Mouse (Mus musculus): ENCODE measurements around the gene Slc15a2.

DNA sequence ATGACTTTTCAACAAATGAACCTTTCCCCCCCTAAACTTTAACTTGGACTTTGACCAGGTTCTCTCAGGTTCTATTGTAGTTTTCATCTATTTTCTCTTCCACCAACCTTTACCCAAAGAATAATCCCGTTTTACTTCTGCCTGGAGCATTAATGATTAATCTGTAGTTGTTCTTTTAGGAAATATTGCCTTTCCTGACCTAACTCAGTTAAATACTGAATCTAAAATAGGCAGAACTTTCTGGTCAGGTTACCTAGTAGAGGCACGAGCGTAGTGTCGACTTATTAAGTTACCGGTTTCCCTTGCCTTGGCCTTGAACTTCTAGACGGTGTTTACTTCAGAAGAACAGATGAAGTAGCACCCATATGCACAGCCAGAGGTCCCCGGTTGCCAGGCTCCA, 1.7 kb upstream of the Slc15a2 start:
- TF ChIP-seq CTCF (IDR thresholded peaks at IDR 0.05; ENCODE audit: low read depth, low read length) (no peak), POLR2A (IDR thresholded peaks at IDR 0.05; ENCODE audit: borderline replicate concordance, low read depth, low read length) (no peak)
